Mouse (Mus musculus): ENCODE measurements around the gene Gm37240.

Gm37240 gene

GRCm38 (mm10) chr3:84837984-84838383, 1049.3 kb downstream of the Gm37240 start:
- CTCF ChIA-PET: interaction anchor here (1.4 kb wide), 1 partner anchor 14 kb away, joined by 4 read pairs; no protein-coding TSS in a partner anchor

- CTCF ChIA-PET: no interaction called here
Measured at GRCm38 (mm10) chr3:84836029-84836428, 1051.3 kb downstream of the Gm37240 start.

GRCm38 (mm10) chr3:84829366-84829765, 1058.0 kb downstream of the Gm37240 start:
- CTCF ChIA-PET: no interaction called here

GRCm38 (mm10) chr3:84827617-84828016, 1059.7 kb downstream of the Gm37240 start:
- CTCF ChIA-PET: interaction anchor here (0.7 to 1.0 kb wide), 3 partner anchors 9 to 26 kb away, joined by 4 to 9 read pairs (median 4); no protein-coding TSS in a partner anchor

- CTCF ChIA-PET: interaction anchor here (0.9 kb wide), 1 partner anchor 26 kb away, joined by 9 read pairs; no protein-coding TSS in a partner anchor
Measured at GRCm38 (mm10) chr3:84826938-84827337, 1060.4 kb downstream of the Gm37240 start.

- CTCF ChIA-PET: no interaction called here
Measured at GRCm38 (mm10) chr3:84826405-84826804, 1060.9 kb downstream of the Gm37240 start.

- CTCF ChIA-PET: no interaction called here
Measured at GRCm38 (mm10) chr3:84825990-84826389, 1061.3 kb downstream of the Gm37240 start.

- CTCF ChIA-PET: interaction anchor here (0.7 kb wide), 1 partner anchor 13 kb away, joined by 3 read pairs; no protein-coding TSS in a partner anchor
Measured at GRCm38 (mm10) chr3:84820654-84821201, 1066.6 kb downstream of the Gm37240 start.

GRCm38 (mm10) chr3:84816951-84817350, 1070.4 kb downstream of the Gm37240 start:
- CTCF ChIA-PET: interaction anchor here (0.6 kb wide), 1 partner anchor 1580 kb away, joined by 3 read pairs; no protein-coding TSS in a partner anchor

GRCm38 (mm10) chr3:84815461-84815860, 1071.9 kb downstream of the Gm37240 start:
- CTCF ChIA-PET: interaction anchor here (0.6 kb wide), 1 partner anchor 948 kb away, joined by 4 read pairs; no protein-coding TSS in a partner anchor

- CTCF ChIA-PET: interaction anchor here (0.6 kb wide), 1 partner anchor 947 kb away, joined by 4 read pairs; no protein-coding TSS in a partner anchor
Measured at GRCm38 (mm10) chr3:84814762-84815381, 1072.4 kb downstream of the Gm37240 start, which contains the start of gene Fbxw7. Fbxw7 (plus strand) TSS chr3:84815268.

- CTCF ChIA-PET: interaction anchor here (1.2 kb wide), 1 partner anchor 106 kb away, joined by 6 read pairs; no protein-coding TSS in a partner anchor
Measured at GRCm38 (mm10) chr3:84814157-84814761, 1073.1 kb downstream of the Gm37240 start.

- CTCF ChIA-PET: interaction anchor here (0.6 to 1.2 kb wide), 5 partner anchors 11 to 826 kb away, joined by 3 to 6 read pairs (median 5); no protein-coding TSS in a partner anchor
Measured at GRCm38 (mm10) chr3:84813436-84814156, 1073.7 kb downstream of the Gm37240 start.

GRCm38 (mm10) chr3:84810803-84811202, 1076.5 kb downstream of the Gm37240 start:
- CTCF ChIA-PET: no interaction called here

- CTCF ChIA-PET: interaction anchor here (0.7 kb wide), 1 partner anchor 56 kb away, joined by 4 read pairs; no protein-coding TSS in a partner anchor
Measured at GRCm38 (mm10) chr3:84808906-84809305, 1078.4 kb downstream of the Gm37240 start.

- CTCF ChIA-PET: interaction anchor here (0.7 kb wide), 1 partner anchor 271 kb away, joined by 3 read pairs; no protein-coding TSS in a partner anchor
Measured at GRCm38 (mm10) chr3:84807826-84808225, 1079.5 kb downstream of the Gm37240 start.

GRCm38 (mm10) chr3:84806206-84806605, 1081.1 kb downstream of the Gm37240 start:
- CTCF ChIA-PET: interaction anchor here (0.7 kb wide), 1 partner anchor 39 kb away, joined by 7 read pairs; no protein-coding TSS in a partner anchor

- CTCF ChIA-PET: interaction anchor here (0.7 kb wide), 1 partner anchor 766 kb away, joined by 5 read pairs; no protein-coding TSS in a partner anchor
Measured at GRCm38 (mm10) chr3:84804036-84804435, 1083.3 kb downstream of the Gm37240 start.

GRCm38 (mm10) chr3:84787914-84788313, 1099.4 kb downstream of the Gm37240 start:
- CTCF ChIA-PET: interaction anchor here (0.6 kb wide), 1 partner anchor 26 kb away, joined by 5 read pairs; no protein-coding TSS in a partner anchor

GRCm38 (mm10) chr3:84776084-84776483, 1111.2 kb downstream of the Gm37240 start:
- CTCF ChIA-PET: no interaction called here

- CTCF ChIA-PET: no interaction called here
Measured at GRCm38 (mm10) chr3:84775577-84775976, 1111.7 kb downstream of the Gm37240 start.
